Mouse (Mus musculus) thymus, postnatal 4 days (tissue): ENCODE results near the gene Cnpy2.
"Not testable (repeated sequence)": the region's sequence is repeated elsewhere in the genome, so short reads cannot be mapped to it uniquely, and the experiment has no call there.

Experiments
- DNase-seq: peaks from one replicate; pipeline ENCODE4 v3.0.0; 2021

Gene Cnpy2

GRCm38 (mm10) chr10:128322141-128323108, at the start of gene Cnpy2:
Gene Cnpy2 (plus strand): TSS chr10:128322459.
- DNase-seq, result peak; percentile 86

GRCm38 (mm10) chr10:128272819-128273439, 49.3 kb upstream of the Cnpy2 start:
- not testable (repeated sequence) for DNase-seq

DNA sequence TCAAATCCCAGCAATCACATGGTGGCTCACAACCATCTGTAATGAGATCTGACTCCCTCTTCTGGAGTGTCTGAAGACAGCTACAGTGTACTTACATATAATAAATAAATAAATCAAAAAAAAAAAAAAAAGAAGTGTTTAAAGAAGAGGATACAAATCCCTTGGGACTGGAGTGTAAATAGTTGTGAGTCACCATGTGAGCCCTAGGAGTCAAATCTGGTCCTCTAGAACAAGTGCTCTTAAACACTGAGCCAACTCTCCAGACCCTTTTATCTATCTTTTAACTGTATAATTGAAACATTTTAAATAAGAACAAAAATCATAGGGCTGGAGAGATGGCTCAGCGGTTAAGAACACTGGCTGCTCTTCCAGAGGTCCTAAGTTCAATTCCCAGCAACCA, 46.9 kb upstream of the Cnpy2 start:
- not testable (repeated sequence) for DNase-seq

GRCm38 (mm10) chr10:128278158-128278557, 44.1 kb upstream of the Cnpy2 start:
- no peak for DNase-seq

- DNase-seq, result no peak
These were observed 41.3 kb upstream of the Cnpy2 start for GRCm38 (mm10) chr10:128280943-128281342.

- DNase-seq, result no peak
These were observed 40.6 kb upstream of the Cnpy2 start for GRCm38 (mm10) chr10:128281682-128282081.

GRCm38 (mm10) chr10:128282886-128283450, 39.3 kb upstream of the Cnpy2 start:
- no peak for DNase-seq

DNA sequence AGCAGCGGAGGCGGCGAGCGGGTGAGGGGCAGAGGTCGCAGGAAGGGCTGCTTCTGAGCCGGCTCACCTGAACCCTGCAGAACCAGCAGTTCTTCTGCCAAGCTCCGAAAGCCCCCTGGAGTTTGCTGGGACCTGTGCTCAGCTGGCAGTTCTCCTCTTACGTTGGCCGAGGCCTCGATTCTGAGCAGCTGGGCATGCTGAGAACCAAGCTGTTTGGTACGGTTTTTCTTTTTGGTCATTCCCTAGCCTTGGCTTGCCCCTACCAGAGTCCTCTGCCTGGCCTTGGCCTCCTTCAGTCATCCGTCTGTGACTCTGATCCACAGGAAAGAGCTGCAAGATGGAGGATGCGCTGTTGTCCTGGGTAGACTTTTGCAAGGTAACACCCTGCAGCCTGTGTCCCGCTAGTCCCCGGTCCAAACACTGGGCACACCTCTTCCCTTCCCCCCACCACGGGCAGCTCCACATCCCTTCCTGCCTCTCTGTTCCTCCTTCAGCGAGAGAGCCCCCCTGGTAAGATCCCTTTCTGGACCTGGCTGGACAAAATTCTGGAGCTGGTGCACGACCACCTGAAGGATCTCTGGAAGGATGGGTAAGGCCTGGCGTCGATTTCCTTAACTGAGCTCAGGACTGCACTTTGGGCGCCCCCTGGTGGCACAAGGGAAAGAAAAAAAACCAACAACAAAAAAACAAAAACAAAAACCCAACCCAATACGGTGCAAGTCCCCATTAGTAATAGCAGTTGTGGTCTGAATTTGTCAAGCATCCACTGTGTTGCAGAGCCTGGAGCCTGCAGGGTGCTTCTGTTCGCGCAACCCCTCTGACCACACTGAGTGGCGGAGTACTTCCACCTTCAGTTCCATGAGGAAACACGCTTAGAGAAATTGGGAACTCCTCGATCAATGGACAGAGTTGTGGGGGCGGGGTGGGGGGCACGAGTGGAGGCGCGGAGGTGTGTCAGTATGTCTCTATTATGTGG, 38.4 kb upstream of the Cnpy2 start:
- peak; percentile 85 for DNase-seq

GRCm38 (mm10) chr10:128290594-128290993, 31.7 kb upstream of the Cnpy2 start:
- not testable (repeated sequence) for DNase-seq

DNA sequence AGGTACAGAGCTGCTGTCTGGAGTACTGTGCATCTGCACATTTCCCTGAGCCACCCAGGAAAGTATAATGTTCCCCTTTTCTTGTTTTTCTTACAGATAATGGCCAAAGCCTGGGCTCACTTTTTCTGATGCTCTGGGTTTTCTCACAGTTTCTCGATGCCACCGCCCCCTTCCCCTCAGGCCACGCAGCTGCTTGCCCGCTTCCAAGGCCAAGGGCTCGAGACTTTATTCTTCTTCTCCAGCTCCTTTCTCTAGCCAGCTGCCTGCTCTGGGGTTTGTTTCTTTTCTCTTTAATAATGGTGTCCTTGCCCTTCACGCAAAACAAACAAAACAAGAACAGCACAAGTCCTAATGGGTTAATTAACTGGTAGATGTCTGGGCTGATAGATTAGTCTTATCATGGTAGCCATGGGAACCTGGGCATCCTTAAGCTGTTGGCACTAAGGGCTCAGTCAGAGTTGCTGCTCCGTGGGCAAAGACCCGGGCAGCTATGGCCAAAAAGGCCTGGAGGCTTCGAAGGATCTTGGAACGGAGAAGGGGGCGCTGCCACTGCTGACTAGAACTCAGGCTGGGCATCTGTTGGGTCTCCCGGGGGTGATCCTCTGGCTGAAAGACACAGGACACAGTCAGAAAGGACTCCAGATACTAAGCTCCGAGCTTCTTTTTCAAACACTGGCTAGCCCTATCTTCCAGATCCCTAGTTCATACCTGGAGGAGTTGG, 25.7 kb upstream of the Cnpy2 start:
- DNase-seq, result no peak

GRCm38 (mm10) chr10:128297221-128297620, 25.0 kb upstream of the Cnpy2 start:
- no peak for DNase-seq

DNA sequence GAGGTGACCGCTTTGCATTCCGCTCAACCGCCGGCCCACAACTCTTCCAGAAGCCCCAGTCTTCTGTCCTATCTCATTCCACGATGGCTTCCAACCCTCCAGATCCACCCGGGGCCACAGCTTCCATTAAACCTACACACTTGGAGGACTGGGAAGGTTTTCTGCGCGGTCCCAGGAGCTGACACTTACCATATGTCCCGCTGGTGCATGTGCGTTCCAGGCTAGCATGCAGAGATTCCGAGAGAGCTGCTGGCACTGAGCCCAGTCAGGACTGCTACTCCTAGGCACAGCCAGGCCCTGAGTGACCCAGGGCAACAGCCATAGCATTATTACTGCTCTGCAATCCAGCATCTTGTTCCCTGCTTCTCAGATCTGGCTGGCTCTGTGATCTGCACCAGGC, 24.6 kb upstream of the Cnpy2 start:
- DNase-seq, result no peak

DNA sequence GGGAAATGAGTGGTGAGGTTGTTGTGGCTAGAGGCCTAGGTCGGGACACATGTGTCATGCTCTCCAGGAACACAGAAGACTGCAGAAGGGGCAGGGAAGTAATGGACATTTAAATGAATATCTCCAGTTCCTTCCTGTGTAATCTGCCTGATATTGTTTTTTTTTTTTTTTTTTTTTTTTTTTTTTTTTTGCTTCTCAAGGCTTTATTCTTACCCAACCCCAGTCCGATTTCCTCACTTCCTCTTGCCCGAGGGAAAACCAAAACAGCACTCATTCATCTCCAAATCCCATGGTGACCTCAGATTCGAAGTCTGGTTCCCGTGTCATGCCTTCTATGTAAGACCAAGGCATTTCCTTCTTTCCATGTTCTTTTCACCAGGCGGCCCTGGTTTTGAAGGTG, 24.0 kb upstream of the Cnpy2 start:
- DNase-seq, result no peak

- DNase-seq, result no peak
These were observed 23.5 kb upstream of the Cnpy2 start, which contains the start of gene Il23a for GRCm38 (mm10) chr10:128298702-128299171. Gene Il23a (minus strand): TSS chr10:128298752.

DNA sequence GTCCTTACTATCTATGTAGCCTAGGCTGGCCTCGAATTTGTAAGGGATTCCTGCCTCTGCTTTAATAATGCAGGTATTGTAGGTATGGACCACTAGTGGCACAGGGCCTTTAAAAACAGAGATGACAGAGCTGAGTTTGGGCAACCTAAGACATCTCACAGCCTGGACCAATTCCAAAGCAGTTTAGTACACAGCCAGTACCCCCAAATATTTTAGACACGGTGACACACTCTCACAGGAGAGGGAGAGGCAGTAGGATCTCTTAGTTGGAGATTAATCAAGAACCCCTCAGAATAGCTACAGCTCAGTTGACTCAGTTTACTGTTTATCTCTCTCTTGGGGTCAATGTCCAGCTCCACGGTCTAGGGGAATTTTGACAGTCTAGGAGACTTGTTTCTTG, 19.9 kb upstream of the Cnpy2 start:
- DNase-seq, result no peak

GRCm38 (mm10) chr10:128302785-128303125, 19.5 kb upstream of the Cnpy2 start:
- no peak for DNase-seq

- peak; percentile 98 for DNase-seq
These were observed 18.9 kb upstream of the Cnpy2 start, which contains the start of gene Pan2 for GRCm38 (mm10) chr10:128303126-128304021. Gene Pan2 (plus strand): TSS chr10:128303335.

DNA sequence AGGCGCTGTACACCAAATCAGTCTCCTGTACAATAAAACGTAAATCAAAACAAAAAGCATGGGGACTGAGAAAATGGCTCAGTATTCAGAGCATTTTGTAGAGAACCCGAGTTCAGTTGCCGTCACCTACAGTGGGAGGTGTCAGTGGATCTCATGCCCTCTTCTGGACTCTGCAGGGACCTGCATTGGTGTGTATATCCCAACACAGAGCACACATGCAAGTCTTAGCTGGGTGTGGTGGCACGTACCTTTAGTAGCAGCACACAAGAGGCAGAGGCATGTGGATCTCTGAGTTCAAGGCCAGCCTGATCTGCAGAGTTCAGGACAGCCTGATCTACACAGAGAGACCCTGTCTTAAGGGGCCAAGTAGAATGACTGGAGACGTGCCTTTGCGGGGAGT, 12.6 kb upstream of the Cnpy2 start:
- no peak for DNase-seq

GRCm38 (mm10) chr10:128310177-128310576, 12.1 kb upstream of the Cnpy2 start:
- DNase-seq, result no peak

DNA sequence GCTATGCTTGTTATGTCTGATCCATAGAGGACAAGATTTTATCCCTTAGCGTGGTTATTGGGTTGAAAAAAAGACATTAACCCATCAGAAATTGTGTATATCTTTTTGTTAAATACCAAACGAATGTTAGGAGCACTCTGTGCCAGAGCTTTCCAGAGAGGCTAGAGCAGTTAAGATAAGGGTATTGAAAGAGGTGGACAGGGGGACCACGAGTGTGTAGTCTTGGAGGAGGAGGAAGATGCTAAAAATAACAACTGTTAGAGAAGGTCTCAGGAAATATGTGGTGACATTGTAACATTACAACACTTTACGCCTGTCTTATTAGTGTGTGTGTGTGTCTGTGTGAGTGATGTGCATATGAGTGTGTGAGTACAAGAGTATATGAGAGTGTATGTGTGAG, 11.4 kb upstream of the Cnpy2 start:
- DNase-seq, result no peak

DNA sequence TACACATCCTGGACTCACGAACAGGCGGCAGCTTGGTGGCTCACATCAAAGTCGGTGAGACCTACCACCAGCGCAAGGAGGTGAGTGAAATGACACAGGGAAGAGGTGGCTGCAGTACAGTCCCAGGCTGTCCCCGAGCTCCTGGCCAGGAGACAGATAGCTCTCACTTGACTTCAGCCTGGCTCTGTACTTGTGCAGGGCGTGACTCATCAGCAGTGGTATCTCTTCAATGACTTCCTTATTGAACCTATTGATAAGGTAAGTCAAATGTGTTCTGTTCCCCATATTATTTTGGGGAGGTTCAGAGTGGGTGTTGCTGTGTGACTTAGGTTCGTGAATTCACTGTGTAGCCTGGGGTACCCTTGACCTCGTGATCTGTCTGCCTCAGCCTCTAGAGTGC, 6.7 kb upstream of the Cnpy2 start:
- DNase-seq, result no peak
